Mouse (Mus musculus) ES-Bruce4 (cell line): ENCODE data around the gene C1qtnf4. TPM values are rescaled to one million over a fixed set of nuclear protein-coding genes. Genes with fewer than 3 reads are reported as not detected.
A peak's percentile ranks its signal among the peaks of the same experiment; 100 is the strongest.

Experiments used
- H3K27ac ChIP-seq: 2 replicates; pipeline ENCODE4 v1.5.1; 2012; ENCODE audit warnings: low read length, inconsistent platforms; ENCODE audit not compliant: insufficient read depth
- H3K27me3 ChIP-seq: 2 replicates; pipeline ENCODE4 v1.6.1; 2012; ENCODE audit warnings: mild to moderate bottlenecking, low read length, inconsistent platforms; ENCODE audit not compliant: control insufficient read depth, poor library complexity, insufficient read depth, severe bottlenecking
- H3K36me3 ChIP-seq: 2 replicates; pipeline ENCODE4 v1.6.1; 2012; ENCODE audit warnings: inconsistent platforms, mild to moderate bottlenecking, low read length, moderate library complexity; ENCODE audit not compliant: control insufficient read depth, poor library complexity, insufficient read depth, severe bottlenecking
- H3K4me1 ChIP-seq: one replicate; pipeline ENCODE4 v1.8.1; 2011; ENCODE audit warnings: low read length; ENCODE audit not compliant: control insufficient read depth, insufficient read depth
- H3K4me3 ChIP-seq: 2 replicates; pipeline ENCODE4 v1.5.1; 2011; ENCODE audit warnings: low read depth, mild to moderate bottlenecking, low read length
- H3K9ac ChIP-seq: 2 replicates; pipeline ENCODE4 v1.6.1; 2012; ENCODE audit warnings: low read depth, mild to moderate bottlenecking, inconsistent platforms; ENCODE audit not compliant: poor library complexity, severe bottlenecking
- H3K9me3 ChIP-seq: replicated peaks from 2 replicates; pipeline ENCODE4 v1.6.1; 2012; ENCODE audit warnings: mild to moderate bottlenecking, low read length, inconsistent platforms; ENCODE audit not compliant: control insufficient read depth, poor library complexity, insufficient read depth, severe bottlenecking
- CTCF ChIP-seq: IDR thresholded peaks from one replicate; pipeline ENCODE4 v1.8.1; 2011; ENCODE audit warnings: low read depth, low read length
- EP300 ChIP-seq: IDR thresholded peaks from 2 replicates; pipeline ENCODE4 v1.6.1; 2011; ENCODE audit warnings: low read depth, low read length; ENCODE audit not compliant: insufficient read depth
- POLR2A ChIP-seq: IDR thresholded peaks from one replicate; pipeline ENCODE4 v1.8.1; 2011; ENCODE audit warnings: low read length; ENCODE audit not compliant: insufficient read depth
- polyA plus RNA-seq: library from polyadenylated mRNA; stranded (reverse); fragments of >200 nt; gene quantifications from 2 replicates; pipeline ENCODE4 v1.2.4, GENCODE M21; 2011; ENCODE audit warnings: low read depth; ENCODE audit not compliant: missing spikeins, insufficient read depth, insufficient read length

The C1qtnf4 gene
- polyA plus RNA-seq, 1 experiment, result 0.94 TPM

DNA sequence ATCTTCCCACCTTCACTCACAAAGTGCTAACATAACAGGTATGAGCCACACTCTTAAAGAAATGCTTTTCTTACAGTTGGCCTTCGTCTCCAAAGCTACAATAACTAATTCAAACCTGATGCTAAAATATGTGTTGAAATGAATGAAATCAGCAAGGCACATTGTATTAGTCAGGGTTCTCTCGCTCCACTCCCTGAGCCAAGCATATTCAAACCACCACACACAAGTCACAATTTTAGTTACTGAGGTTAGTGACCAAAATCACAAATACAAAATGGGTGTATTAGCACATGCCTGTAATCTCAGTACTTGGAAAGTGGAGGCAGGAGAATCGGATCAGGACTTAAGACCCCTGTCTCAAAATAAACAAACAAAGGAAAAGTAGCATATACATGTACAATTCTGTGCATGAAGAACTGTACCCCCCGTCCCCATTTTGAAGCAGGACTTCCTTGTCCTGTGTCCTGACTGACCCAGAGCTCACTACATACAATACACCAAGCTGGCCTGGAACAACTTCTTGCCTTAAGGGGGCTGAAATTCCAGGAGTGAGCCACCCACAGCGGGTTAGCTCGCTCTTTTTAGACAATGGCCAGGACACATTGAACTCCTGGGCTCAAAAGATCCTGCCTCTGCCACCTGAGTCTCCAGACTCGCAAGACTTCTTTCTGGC lies 31.0 kb downstream of the C1qtnf4 start:
- H3K27me3 ChIP-seq, result no peaks in the 10 kb centered on the region
- H3K9me3 ChIP-seq, result no peaks in the 10 kb centered on the region
- peaks cover 2% of the 10 kb centered on the region for H3K36me3 ChIP-seq
- TF ChIP-seq CTCF, result no peak
- no peak for TF ChIP-seq POLR2A
- no peak for TF ChIP-seq EP300
- no peaks in the 10 kb centered on the region for H3K4me1 ChIP-seq
- peak overlapping the region; percentile 71 for H3K4me3 ChIP-seq
- peak overlapping the region; percentile 94 for H3K9ac ChIP-seq
- H3K27ac ChIP-seq, result no peak overlapping the region

DNA sequence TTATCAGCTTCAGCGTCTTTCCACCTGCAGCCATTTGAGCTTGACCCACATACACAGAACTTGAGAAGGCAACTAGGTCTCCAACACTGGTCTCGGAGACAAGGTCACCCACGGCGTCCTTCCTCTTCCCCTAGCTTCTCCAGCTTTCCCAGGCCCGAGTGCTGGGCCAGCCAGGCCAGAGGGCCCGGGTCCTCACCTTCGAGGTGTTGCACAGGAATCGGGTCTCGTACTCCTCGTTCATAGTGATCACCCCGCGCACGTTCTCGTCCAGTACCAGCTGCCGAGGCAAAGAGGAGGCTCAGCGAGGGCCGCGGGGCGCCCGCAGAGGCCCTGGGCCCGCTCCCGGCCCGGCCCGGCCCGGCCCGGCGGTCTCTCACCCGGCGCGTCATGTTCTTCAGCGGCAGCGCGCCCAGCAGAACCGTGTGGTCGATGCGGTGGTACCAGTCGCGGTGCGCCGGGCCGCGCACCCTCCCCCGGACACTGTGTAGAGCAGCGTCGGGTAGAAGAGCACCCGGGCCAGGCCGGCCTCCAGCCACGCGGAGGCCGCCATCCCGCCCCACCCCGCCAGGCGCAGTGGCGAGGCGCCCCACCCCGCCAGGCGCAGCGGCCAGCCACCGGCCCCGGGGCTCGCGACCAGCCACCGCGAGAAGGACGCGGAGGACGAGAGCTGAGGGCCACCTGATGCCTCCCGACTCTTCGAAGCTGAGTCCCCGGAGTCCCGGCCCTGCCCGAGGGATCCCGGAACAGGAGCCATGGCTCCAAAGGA lies 31.8 kb downstream of the C1qtnf4 start:
- Histone ChIP-seq H3K9me3 (no peaks in the 10 kb centered on the region), H3K27me3 (no peaks in the 10 kb centered on the region), H3K4me1 (no peaks in the 10 kb centered on the region), H3K36me3 (peaks cover 2% of the 10 kb centered on the region; the same call in 1 of the 2 replicates), H3K27ac (no peak overlapping the region), H3K4me3 (peak overlapping the region; percentile 71), H3K9ac (peak overlapping the region; percentile 94)
- no peak for TF ChIP-seq EP300
- no peak for TF ChIP-seq POLR2A
- TF ChIP-seq CTCF, result no peak

DNA sequence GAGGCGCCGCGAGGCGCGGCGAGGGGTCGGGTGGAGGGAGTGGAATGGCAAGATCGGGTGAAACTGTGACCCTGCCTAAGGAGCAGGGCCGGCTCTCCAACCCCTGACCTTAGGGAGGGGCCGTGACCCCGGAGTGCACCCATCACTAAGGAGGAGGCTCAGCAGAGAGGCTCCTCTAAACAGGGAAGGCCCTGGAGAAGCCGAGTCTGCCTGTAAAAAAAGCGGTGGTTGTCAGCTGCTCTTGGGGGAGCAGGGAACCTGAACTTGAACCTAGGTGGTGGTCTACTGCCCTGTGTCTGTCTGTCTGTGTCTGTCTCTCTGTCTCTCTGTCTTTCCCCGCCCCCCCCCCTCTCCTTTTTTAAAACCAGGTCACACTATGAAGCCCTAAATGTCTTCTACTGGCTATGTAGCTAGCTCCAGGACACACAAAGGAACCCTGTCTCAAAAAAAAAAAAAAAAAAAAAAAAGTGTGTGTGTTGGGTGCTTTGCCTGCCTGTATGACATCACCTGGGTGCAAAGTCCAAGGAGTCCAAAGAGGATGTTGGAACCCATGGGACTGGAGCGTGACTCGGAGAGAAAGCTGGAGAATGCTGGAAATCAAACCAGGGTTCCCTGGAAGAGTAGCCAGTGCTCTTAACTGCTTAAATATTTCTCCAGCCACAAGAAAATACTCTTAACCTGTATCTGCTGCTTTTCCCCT lies 32.5 kb downstream of the C1qtnf4 start:
- Histone ChIP-seq H3K4me3 (peak overlapping the region; percentile 71), H3K4me1 (no peaks in the 10 kb centered on the region), H3K9ac (peak overlapping the region; percentile 94), H3K27ac (no peak overlapping the region), H3K9me3 (no peaks in the 10 kb centered on the region), H3K36me3 (no peaks in the 10 kb centered on the region), H3K27me3 (no peaks in the 10 kb centered on the region)
- TF ChIP-seq EP300 (no peak), CTCF (no peak), POLR2A (no peak)

DNA sequence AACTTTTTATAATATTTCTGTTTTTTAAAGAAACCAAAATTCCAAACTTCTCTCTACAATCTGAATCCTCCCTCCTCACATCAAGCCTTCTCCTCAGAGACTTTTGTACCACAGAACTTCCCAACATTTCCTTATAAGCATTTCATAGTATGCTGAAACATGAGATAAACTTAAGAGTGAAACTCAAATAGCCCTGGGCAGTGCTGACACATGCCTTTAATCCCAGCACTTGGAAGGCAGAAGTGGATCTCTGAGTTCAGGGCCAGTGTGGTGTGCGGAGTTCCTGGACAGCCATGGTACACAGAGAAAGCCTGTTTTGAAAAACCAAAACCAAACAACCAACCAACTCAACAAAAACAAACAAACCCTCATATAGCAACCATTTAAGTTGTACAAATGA lies 35.5 kb downstream of the C1qtnf4 start:
- Histone ChIP-seq H3K4me1 (no peaks in the 10 kb centered on the region), H3K27ac (no peak overlapping the region), H3K9ac (no peak overlapping the region), H3K36me3 (no peaks in the 10 kb centered on the region), H3K9me3 (no peaks in the 10 kb centered on the region), H3K27me3 (no peaks in the 10 kb centered on the region), H3K4me3 (no peak overlapping the region)
- no peak for TF ChIP-seq EP300
- no peak for TF ChIP-seq POLR2A
- TF ChIP-seq CTCF, result no peak

DNA sequence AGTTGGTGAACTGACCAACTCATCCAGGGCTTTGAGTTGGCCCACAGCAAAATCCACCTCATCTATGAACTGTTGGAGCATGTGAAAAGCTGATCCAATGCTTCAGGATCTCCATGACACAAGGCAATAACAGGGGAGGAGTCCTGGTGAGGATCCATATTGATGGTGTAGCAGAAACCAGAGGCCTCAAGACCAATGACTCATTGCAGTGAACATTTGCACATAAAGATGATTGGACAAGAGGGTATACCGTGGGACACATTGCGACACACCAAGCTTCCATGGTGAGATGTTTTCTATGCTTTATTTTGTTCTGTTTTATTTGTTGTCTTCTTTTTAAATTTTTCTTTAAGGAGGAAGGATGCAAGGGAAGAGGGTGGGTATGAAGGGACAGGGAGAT lies 37.0 kb downstream of the C1qtnf4 start:
- Histone ChIP-seq H3K27ac (no peak overlapping the region), H3K9ac (no peak overlapping the region), H3K4me1 (no peaks in the 10 kb centered on the region), H3K9me3 (no peaks in the 10 kb centered on the region), H3K4me3 (no peak overlapping the region), H3K27me3 (no peaks in the 10 kb centered on the region), H3K36me3 (no peaks in the 10 kb centered on the region)
- TF ChIP-seq CTCF (no peak), POLR2A (no peak), EP300 (no peak)

DNA sequence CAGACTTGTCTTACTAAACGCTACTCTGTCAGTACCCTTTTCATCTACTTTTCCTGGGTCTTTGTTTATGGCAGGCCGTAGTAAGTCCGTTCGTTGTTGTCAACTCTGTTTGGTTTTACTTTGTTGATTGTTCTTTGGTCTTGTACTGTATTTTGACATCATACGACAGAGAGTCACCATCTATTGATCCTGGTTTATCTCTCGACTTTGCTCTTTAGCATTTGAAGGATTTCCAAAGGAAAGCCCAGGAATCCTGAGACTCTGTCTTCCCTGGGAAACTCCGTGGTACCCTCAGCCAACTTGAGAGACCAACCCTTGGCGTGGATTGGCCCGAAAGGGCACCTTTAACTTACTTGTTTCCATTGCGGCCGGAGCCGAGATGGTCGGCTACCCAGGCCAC lies 42.9 kb downstream of the C1qtnf4 start:
- no peaks in the 10 kb centered on the region for H3K36me3 ChIP-seq
- TF ChIP-seq EP300, result no peak
- TF ChIP-seq POLR2A, result no peak
- no peak for TF ChIP-seq CTCF
- H3K27ac ChIP-seq, result no peak overlapping the region
- H3K9ac ChIP-seq, result no peak overlapping the region
- H3K4me3 ChIP-seq, result no peak overlapping the region
- no peaks in the 10 kb centered on the region for H3K27me3 ChIP-seq
- H3K9me3 ChIP-seq, result no peaks in the 10 kb centered on the region
- no peaks in the 10 kb centered on the region for H3K4me1 ChIP-seq
